ENCODE assay signal across 17 mouse cellular contexts in genomic region chr12:70512431-70512830, GRCm38 (mm10). TPM values are rescaled to one million over a fixed set of nuclear protein-coding genes. Genes with fewer than 3 reads are reported as not detected.
DNase-seq lines count a peak whose midpoint lies in the region; ATAC-seq and TF ChIP-seq lines count a peak whose summit lies in the region.
"Had no signal": no experiment of that assay in that cellular context is flagged by ENCODE, and none has a peak within 500 bp of the region (broad histone marks: within the 10 kb centered on the region; RNA-seq: fewer than 3 reads in every experiment).

No protein-coding gene starts in this region.

- no peak for TF ChIP-seq EP300 in liver, postnatal 0 days (IDR thresholded peaks at IDR 0.05; ENCODE audit: low read depth)

- no peak overlapping the region for H3K27ac ChIP-seq in gastrocnemius, adult 2 months
- H3K27ac ChIP-seq in liver, postnatal 0 days (ENCODE audit: low read depth) = no peak overlapping the region
- H3K27ac ChIP-seq: forebrain, embryonic 13.5 days; heart, embryonic 10.5 days; limb, embryonic 15.5 days had no signal

- intact Hi-C loops in gastrocnemius, adult 2 months (cut with DNase I) = no loop called here
- intact Hi-C loops in gastrocnemius, postnatal 14 days (cut with DNase I; ENCODE audit: low total_unique reads) = no loop called here

- no peaks in the 10 kb centered on the region for H3K4me1 ChIP-seq in liver, postnatal 0 days (ENCODE audit: insufficient read depth)
- H3K4me1 ChIP-seq: forebrain, embryonic 13.5 days; heart, embryonic 10.5 days; limb, embryonic 15.5 days had no signal

- no peak overlapping the region for H3K4me3 ChIP-seq in gastrocnemius, adult 2 months
- no peak overlapping the region for H3K4me3 ChIP-seq in liver, postnatal 0 days (ENCODE audit: low read depth, low read length)
- H3K4me3 ChIP-seq: forebrain, embryonic 13.5 days; heart, embryonic 10.5 days; limb, embryonic 15.5 days had no signal

- no peak overlapping the region for H3K4me2 ChIP-seq in liver, postnatal 0 days (ENCODE audit: low read depth, low read length)
- H3K4me2 ChIP-seq: forebrain, embryonic 13.5 days; limb, embryonic 15.5 days; midbrain, embryonic 11.5 days had no signal

- TF ChIP-seq CTCF in gastrocnemius, adult 2 months (IDR thresholded peaks at IDR 0.05) = peak; percentile 22; the same call in 1 of the 2 replicates
- TF ChIP-seq CTCF in liver, postnatal 0 days (IDR thresholded peaks at IDR 0.05; ENCODE audit: low read depth) = 0 out of 2 replicates have a peak, but pooled peaks have one; percentile 18

- DNase-seq in gastrocnemius, adult 2 months = no peak
- DNase-seq in gastrocnemius, postnatal 14 days = no peak
- no peak for DNase-seq in liver, postnatal 0 days
- DNase-seq in liver (no peak), A20 (ENCODE audit: low read depth, low spot score) (peak; percentile 16), R1 (ENCODE audit: low read depth, low spot score) (peak; percentile 54)
- no peak for DNase-seq in cerebellum, adult 9-10 months
- DNase-seq: adrenal gland, adult 8-10 months; cerebellum, adult 18-20 months; heart, postnatal 4 days; lung, postnatal 14 days; right cerebral cortex, adult 18-20 months had no signal

- H3K27me3 ChIP-seq in liver, postnatal 0 days (ENCODE audit: insufficient read depth, low read length) = no peaks in the 10 kb centered on the region
- H3K27me3 ChIP-seq: forebrain, embryonic 13.5 days; limb, embryonic 15.5 days had no signal

- H3K9ac ChIP-seq in liver, postnatal 0 days (replicated peaks) = no peak overlapping the region
- H3K9ac ChIP-seq: forebrain, embryonic 13.5 days; limb, embryonic 15.5 days had no signal

- WGBS in liver, postnatal 0 days (ENCODE audit: insufficient replicate concordance) = 84% methylated on average over 2 of the region's 2 CpGs

- H3K36me3 ChIP-seq in liver, postnatal 0 days (replicated peaks; ENCODE audit: insufficient read depth, low read length) = no peaks in the 10 kb centered on the region
- H3K36me3 ChIP-seq: heart, embryonic 10.5 days; limb, embryonic 15.5 days had no signal

- no peaks in the 10 kb centered on the region for H3K9me3 ChIP-seq in liver, postnatal 0 days (ENCODE audit: low read length)
- H3K9me3 ChIP-seq: forebrain, embryonic 13.5 days; heart, embryonic 10.5 days; limb, embryonic 15.5 days had no signal

- no peak for ATAC-seq in liver, postnatal 0 days
- no peak for ATAC-seq in activated CD4-positive, CD25-positive, alpha-beta regulatory T cell, adult 4 months
- ATAC-seq: forebrain, embryonic 13.5 days had no signal

RNA-seq across cellular contexts. Expression of gene Tmx1, which starts 59.5 kb away (rescaled TPM):
- 10 to 100 TPM in 1 of 2 experiments, 1 to 10 TPM in 1; 9.2 to 11.7 TPM for total RNA-seq in gastrocnemius, adult 2 months (2021)
- total RNA-seq in gastrocnemius, postnatal 14 days (2021) = 1 to 10 TPM; 9.9 to 10.0 TPM
- 62.2 and 72.1 TPM in 2 replicates for polyA plus RNA-seq in liver, postnatal 0 days (2015; fragmentation: Nextera tagmentation; extraction: Ambion mirVana)
- polyA plus RNA-seq in activated CD4-positive, CD25-positive, alpha-beta regulatory T cell, adult 4 months (2017; shearing (Covaris generic)) = 100 to 1,000 TPM; 105 to 107 TPM

Comparison
In these comparisons a context has a peak if more than half of its experiments do, and no peak if none do; other contexts are left out.
1. DNase-seq: peak in A20 (single experiment) and R1 (single experiment); none in gastrocnemius, adult 2 months (single experiment), gastrocnemius, postnatal 14 days (single experiment), liver, postnatal 0 days (single experiment), liver (single experiment) and cerebellum, adult 9-10 months (single experiment).